Mouse (Mus musculus): Measurements from ENCODE around the gene Cldn6.

DNA sequence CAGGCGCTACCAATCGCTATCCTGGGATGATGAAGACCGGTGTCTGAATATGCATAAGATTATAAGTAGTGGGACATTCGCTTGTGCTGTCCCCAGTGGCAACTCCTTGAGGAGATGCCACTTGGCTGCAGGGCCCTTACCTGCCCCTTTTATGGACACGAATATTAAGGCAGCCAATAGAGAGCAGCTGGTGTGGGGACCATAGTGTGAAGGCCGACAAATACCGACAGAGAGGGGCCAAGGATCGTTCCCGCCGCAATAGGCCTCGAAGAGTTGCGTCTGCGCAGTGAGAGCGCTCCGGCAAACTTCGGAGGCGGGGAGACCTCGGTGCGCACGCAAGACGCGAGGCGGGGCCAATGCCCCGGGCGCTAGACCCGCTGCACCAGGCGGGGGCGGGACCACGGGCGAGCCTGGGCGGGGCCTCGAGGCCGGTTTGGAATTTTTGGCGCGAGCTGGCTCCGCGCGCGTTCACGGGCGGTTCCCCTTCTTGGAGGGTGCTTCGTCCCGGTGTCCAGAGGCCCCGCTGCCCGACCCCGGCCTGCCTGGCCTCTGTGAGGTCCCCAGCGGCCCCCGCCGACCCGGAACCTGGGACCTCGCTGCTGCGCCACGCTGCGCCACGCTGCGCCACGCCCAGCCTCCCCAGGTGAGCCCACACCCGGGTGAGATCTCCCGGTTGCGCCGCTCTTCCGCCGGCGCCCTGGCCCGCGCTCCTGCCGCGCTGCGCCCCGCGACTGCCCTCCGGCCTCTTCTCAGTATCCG lies 47.1 kb downstream of the Cldn6 start, which contains the start of gene Pkmyt1:
- no peak for TF ChIP-seq ETS1 (conservative IDR thresholded peaks at IDR 0.05; ENCODE audit: low read depth, low read length)
- TF ChIP-seq MAFK (IDR thresholded peaks at IDR 0.05; ENCODE audit: insufficient replicate concordance, low read length) = no peak
- TF ChIP-seq CTCF (conservative IDR thresholded peaks at IDR 0.05 in 1 of 2, IDR thresholded peaks at IDR 0.05 in 1 of 2; ENCODE audit: low read depth in 2 of 2, low read length in 2 of 2) = no peak
- TF ChIP-seq CHD2 (IDR thresholded peaks at IDR 0.05; ENCODE audit: low read length) = no peak
- TF ChIP-seq TCF12 (IDR thresholded peaks at IDR 0.05; ENCODE audit: low read depth, low read length) = peak; percentile 48; the same call in 1 of the 2 replicates
- TF ChIP-seq EP300 (IDR thresholded peaks at IDR 0.05; ENCODE audit: low read length) = no peak
- peak; percentile 90 for TF ChIP-seq POLR2A (IDR thresholded peaks at IDR 0.05; ENCODE audit: low read depth, low read length)
- peak; percentile 95 for TF ChIP-seq NRF1 (IDR thresholded peaks at IDR 0.05; ENCODE audit: low read depth, low read length)
- peak; percentile 42; the same call in 1 of the 2 replicates for TF ChIP-seq MAX (IDR thresholded peaks at IDR 0.05; ENCODE audit: low read length)
- TF ChIP-seq JUND (conservative IDR thresholded peaks at IDR 0.05; ENCODE audit: low read depth, low read length) = no peak
- no peak for TF ChIP-seq CHD1 (IDR thresholded peaks at IDR 0.05; ENCODE audit: low read depth, low read length)
